Mouse (Mus musculus) hindbrain, embryonic 16.5 days (tissue): ENCODE results near the gene Nav3. TPM values are rescaled to one million over a fixed set of nuclear protein-coding genes. Genes with fewer than 3 reads are reported as not detected.
"Not testable (repeated sequence)": the region's sequence is repeated elsewhere in the genome, so short reads cannot be mapped to it uniquely, and the experiment has no call there.

Experiments
- ATAC-seq: fragments of 200-750 bp; cut with Nextera tagmentation; 2 replicates; pipeline ENCODE4 v1.8.0; 2017; ENCODE audit warnings: moderate TSS enrichment, moderate library complexity
- H3K27ac ChIP-seq: fragments of 300-500 bp; sonication (generic); 2 replicates; pipeline ENCODE4 v1.5.1; 2014; ENCODE audit warnings: low read depth, mild to moderate bottlenecking, control low read depth, low read length, moderate library complexity
- H3K27me3 ChIP-seq: fragments of 300-500 bp; sonication (generic); replicated peaks from 2 replicates; pipeline ENCODE4 v1.6.1; 2014; ENCODE audit warnings: low read length; ENCODE audit not compliant: control insufficient read depth, insufficient read depth
- H3K36me3 ChIP-seq: fragments of 300-500 bp; sonication (generic); 2 replicates; pipeline ENCODE4 v1.6.1; 2014; ENCODE audit warnings: mild to moderate bottlenecking, low read length, moderate library complexity, mixed read lengths; ENCODE audit not compliant: control insufficient read depth, insufficient read depth
- H3K4me1 ChIP-seq: fragments of 300-500 bp; sonication (generic); 2 replicates; pipeline ENCODE4 v1.6.1; 2014; ENCODE audit warnings: low read depth, low read length; ENCODE audit not compliant: control insufficient read depth, insufficient read depth
- H3K4me2 ChIP-seq: fragments of 300-500 bp; sonication (generic); 2 replicates; pipeline ENCODE4 v1.6.1; 2014; ENCODE audit warnings: mild to moderate bottlenecking, low read length, control low read depth, moderate library complexity
- H3K4me3 ChIP-seq: fragments of 300-500 bp; sonication (generic); 2 replicates; pipeline ENCODE4 v1.5.1; 2014; ENCODE audit warnings: mild to moderate bottlenecking, low read length, control low read depth, moderate library complexity
- H3K9ac ChIP-seq: fragments of 300-500 bp; sonication (generic); 2 replicates; pipeline ENCODE4 v1.6.1; 2014; ENCODE audit warnings: low read depth, mild to moderate bottlenecking, control low read depth, low read length, moderate library complexity
- H3K9me3 ChIP-seq: fragments of 300-500 bp; sonication (generic); 2 replicates; pipeline ENCODE4 v1.6.1; 2014; ENCODE audit warnings: mild to moderate bottlenecking, low read length, moderate library complexity; ENCODE audit not compliant: control insufficient read depth
- WGBS: fragments of 180-500 bp; shearing (Covaris S2); extraction: QIAGEN DNeasy Blood & Tissue Kit; methylation state at CpG from one replicate; pipeline ENCODE4 v1.1.7; 2014; 5-methylcytosine and 5-hydroxymethylcytosine counted together
- polyA plus RNA-seq: library from polyadenylated mRNA; unstranded; fragments of >200 nt; fragmentation: Nextera tagmentation; extraction: Ambion mirVana; gene quantifications from 2 replicates; pipeline ENCODE4 v1.2.1, GENCODE M21; 2015

The Nav3 gene
- polyA plus RNA-seq, 1 experiment from 2014 or later: 16.6 TPM

- H3K27ac ChIP-seq: no peak overlapping the region
- H3K4me2 ChIP-seq: no peak overlapping the region
- WGBS: 85% methylated on average over 6 of the region's 6 CpGs
- H3K4me1 ChIP-seq: no peaks in the 10 kb centered on the region
- H3K9me3 ChIP-seq: no peaks in the 10 kb centered on the region
- no peak overlapping the region for H3K4me3 ChIP-seq
- no peaks in the 10 kb centered on the region for H3K36me3 ChIP-seq
- H3K9ac ChIP-seq: no peak overlapping the region
- no peak for ATAC-seq
- no peaks in the 10 kb centered on the region for H3K27me3 ChIP-seq
Observed at GRCm38 (mm10) chr10:110400642-110401041, 55.4 kb downstream of the Nav3 start.

DNA sequence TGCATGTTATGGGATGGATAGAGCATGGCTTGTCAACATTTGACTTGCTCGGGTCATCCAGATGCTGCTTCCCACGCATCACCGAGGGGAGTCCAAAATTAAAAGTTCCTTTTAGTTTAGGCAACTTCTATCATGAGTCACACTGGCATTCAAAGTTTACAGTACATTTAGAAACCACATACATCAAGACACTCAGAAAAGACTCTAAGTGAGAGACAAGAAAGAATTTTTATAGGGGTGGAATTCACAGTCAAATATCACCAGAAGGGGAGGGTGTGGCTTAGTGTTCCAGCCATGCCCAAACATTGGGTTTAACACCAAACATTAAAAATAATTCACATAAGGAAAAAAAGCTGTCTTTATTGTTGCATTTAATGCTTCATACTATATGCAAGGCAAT is 57.4 kb downstream of the Nav3 start:
- H3K27me3 ChIP-seq: no peaks in the 10 kb centered on the region
- no peaks in the 10 kb centered on the region for H3K36me3 ChIP-seq
- WGBS: 85% methylated on average over 3 of the region's 3 CpGs
- no peak overlapping the region for H3K4me3 ChIP-seq
- H3K9me3 ChIP-seq: no peaks in the 10 kb centered on the region
- ATAC-seq: no peak
- no peak overlapping the region for H3K4me2 ChIP-seq
- no peaks in the 10 kb centered on the region for H3K4me1 ChIP-seq
- no peak overlapping the region for H3K9ac ChIP-seq
- no peak overlapping the region for H3K27ac ChIP-seq

GRCm38 (mm10) chr10:110386476-110387197 is 69.4 kb downstream of the Nav3 start:
- no peak for ATAC-seq
- Histone ChIP-seq H3K4me3 (no peak overlapping the region), H3K27ac (no peak overlapping the region), H3K36me3 (no peaks in the 10 kb centered on the region), H3K4me1 (no peaks in the 10 kb centered on the region; the same call in 1 of the 2 replicates), H3K27me3 (no peaks in the 10 kb centered on the region), H3K4me2 (no peak overlapping the region), H3K9me3 (no peaks in the 10 kb centered on the region), H3K9ac (no peak overlapping the region)
- WGBS: 96% methylated on average over 6 of the region's 6 CpGs

GRCm38 (mm10) chr10:110383506-110384229 is 72.3 kb downstream of the Nav3 start:
- H3K27ac ChIP-seq: peak overlapping the region; percentile 34; the same call in 1 of the 2 replicates
- ATAC-seq: peak; percentile 68
- not testable (repeated sequence) for H3K9me3 ChIP-seq

GRCm38 (mm10) chr10:110380792-110381191 is 75.2 kb downstream of the Nav3 start:
- no peak overlapping the region for H3K4me2 ChIP-seq
- no peaks in the 10 kb centered on the region for H3K27me3 ChIP-seq
- H3K36me3 ChIP-seq: no peaks in the 10 kb centered on the region
- ATAC-seq: no peak
- H3K4me1 ChIP-seq: no peaks in the 10 kb centered on the region; the same call in 1 of the 2 replicates
- no peak overlapping the region for H3K27ac ChIP-seq
- H3K4me3 ChIP-seq: no peak overlapping the region
- no peaks in the 10 kb centered on the region for H3K9me3 ChIP-seq
- WGBS: 96% methylated on average over 2 of the region's 2 CpGs
- H3K9ac ChIP-seq: no peak overlapping the region

More at GRCm38 (mm10) chr10:110383506-110384229, 72.3 kb downstream of the Nav3 start:
- not testable (repeated sequence) for H3K4me2 ChIP-seq, H3K4me3 ChIP-seq, H3K9ac ChIP-seq, H3K27me3 ChIP-seq, H3K4me1 ChIP-seq, H3K36me3 ChIP-seq
- 43% methylated on average over 5 of the region's 5 CpGs for whole genome bisulfite sequencing

GRCm38 (mm10) chr10:110372724-110373455 is 83.1 kb downstream of the Nav3 start:
- H3K4me1 ChIP-seq: peaks cover 8% of the 10 kb centered on the region
- no peaks in the 10 kb centered on the region for H3K36me3 ChIP-seq
- 28% methylated on average over 11 of the region's 11 CpGs for WGBS
- H3K4me2 ChIP-seq: peak overlapping the region; percentile 6; the same call in 1 of the 2 replicates
- no peak overlapping the region for H3K9ac ChIP-seq
- H3K27me3 ChIP-seq: no peaks in the 10 kb centered on the region
- ATAC-seq: peak; percentile 86
- H3K9me3 ChIP-seq: no peaks in the 10 kb centered on the region
- no peak overlapping the region for H3K4me3 ChIP-seq
- peak overlapping the region; percentile 64 for H3K27ac ChIP-seq

GRCm38 (mm10) chr10:110352148-110352547 is 103.9 kb downstream of the Nav3 start:
- H3K36me3 ChIP-seq: no peaks in the 10 kb centered on the region
- no peak for ATAC-seq
- H3K4me3 ChIP-seq: no peak overlapping the region
- no peaks in the 10 kb centered on the region for H3K4me1 ChIP-seq
- H3K9ac ChIP-seq: no peak overlapping the region
- H3K4me2 ChIP-seq: no peak overlapping the region
- no peaks in the 10 kb centered on the region for H3K9me3 ChIP-seq
- no peaks in the 10 kb centered on the region for H3K27me3 ChIP-seq
- no peak overlapping the region for H3K27ac ChIP-seq
- 70% methylated on average over 7 of the region's 7 CpGs for WGBS

- ATAC-seq: no peak
- no peak overlapping the region for H3K4me2 ChIP-seq
- WGBS: 82% methylated on average over 5 of the region's 5 CpGs
- no peak overlapping the region for H3K4me3 ChIP-seq
- H3K36me3 ChIP-seq: no peaks in the 10 kb centered on the region
- no peak overlapping the region for H3K9ac ChIP-seq
- no peaks in the 10 kb centered on the region for H3K27me3 ChIP-seq
- H3K27ac ChIP-seq: no peak overlapping the region
- H3K4me1 ChIP-seq: no peaks in the 10 kb centered on the region
- H3K9me3 ChIP-seq: no peaks in the 10 kb centered on the region
Observed at GRCm38 (mm10) chr10:110330030-110330429, 126.0 kb downstream of the Nav3 start.

DNA sequence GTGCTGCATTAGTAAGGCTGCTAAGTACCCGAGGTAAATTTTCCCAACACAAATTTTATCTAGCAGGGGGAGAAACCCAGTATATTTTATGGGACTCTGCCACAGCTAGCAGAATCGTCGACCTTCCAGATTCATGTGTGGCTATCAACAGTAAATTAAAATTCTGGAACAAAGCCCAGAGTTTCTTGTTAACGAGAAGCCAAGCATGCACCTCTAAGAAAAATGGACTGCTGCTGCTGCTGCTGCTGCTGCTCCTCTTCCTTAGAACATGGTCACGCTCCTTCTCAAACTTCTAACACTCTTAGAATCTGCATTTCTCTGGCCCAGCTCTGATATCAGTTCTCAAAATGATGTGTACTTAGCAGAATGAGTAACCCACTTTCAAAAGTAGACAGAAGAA is 126.4 kb downstream of the Nav3 start:
- Histone ChIP-seq H3K27ac (no peak overlapping the region), H3K27me3 (no peaks in the 10 kb centered on the region), H3K4me2 (no peak overlapping the region), H3K9me3 (no peaks in the 10 kb centered on the region), H3K4me1 (no peaks in the 10 kb centered on the region), H3K36me3 (no peaks in the 10 kb centered on the region), H3K4me3 (no peak overlapping the region), H3K9ac (no peak overlapping the region)
- ATAC-seq: no peak
- whole genome bisulfite sequencing: 39% methylated on average over 5 of the region's 5 CpGs
